Mouse (Mus musculus) megakaryocyte, embryonic 14.5 days (primary cell): ENCODE measurements around the gene Uhrf1bp1.

Experiments used
- FLI1 ChIP-seq: IDR thresholded peaks from 2 replicates; pipeline ENCODE4 v1.6.1; 2012; ENCODE audit warnings: low read length, inconsistent platforms, mixed read lengths
- GATA1 ChIP-seq: IDR thresholded peaks from 3 replicates; pipeline ENCODE4 v1.6.1; 2012; ENCODE audit warnings: mixed read lengths, low read length, inconsistent platforms, borderline replicate concordance

- TF ChIP-seq GATA1, result no peak
- no peak for TF ChIP-seq FLI1
Measured at GRCm38 (mm10) chr17:27925504-27925903, 69.3 kb downstream of the Uhrf1bp1 start.
